Comparison of ENCODE assay signal across 8 mouse cellular contexts in the genomic region with DNA sequence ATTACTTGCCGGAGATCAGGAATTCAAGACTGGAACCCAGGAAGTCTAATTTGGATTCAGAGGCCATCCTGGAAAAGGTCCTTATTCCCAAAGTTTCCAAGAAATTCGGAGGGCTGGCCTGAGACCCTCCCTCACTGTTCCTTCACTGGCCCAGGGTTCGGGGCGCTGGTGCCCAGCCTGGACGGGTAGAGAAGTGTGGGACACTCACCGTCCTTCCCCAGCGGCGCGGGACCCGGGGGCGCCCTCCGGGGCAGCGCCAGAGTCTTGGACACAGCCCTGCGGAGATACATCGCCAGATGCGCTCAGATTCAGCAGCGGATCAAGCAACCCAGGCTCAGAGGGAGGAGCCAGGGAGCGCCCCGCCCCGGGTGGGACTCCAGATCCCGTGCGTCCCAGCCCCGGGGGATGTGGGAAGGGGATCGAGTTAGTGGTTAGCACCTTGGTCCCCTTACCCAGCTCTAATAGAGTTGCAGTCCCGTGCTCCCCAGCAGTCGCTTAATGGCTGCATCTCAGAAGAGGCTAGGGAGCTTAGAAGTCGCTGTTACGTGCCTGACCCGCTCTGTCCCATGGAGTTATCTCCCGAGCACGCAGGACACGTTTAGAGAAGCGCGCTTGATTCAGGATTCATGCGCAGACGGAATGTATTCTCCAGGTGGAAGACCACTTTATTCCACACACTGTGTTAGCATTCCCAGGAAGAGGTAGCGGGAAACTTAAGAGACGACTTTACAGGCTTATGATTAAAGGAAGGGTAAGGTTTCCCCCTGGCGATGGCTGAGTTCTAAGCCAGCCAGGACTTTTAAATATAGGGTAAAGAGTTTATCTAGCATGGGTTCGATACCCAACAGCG. TPM values are rescaled to one million over a fixed set of nuclear protein-coding genes. Genes with fewer than 3 reads are reported as not detected.
DNase-seq lines count a peak whose midpoint lies in the region; ATAC-seq and TF ChIP-seq lines count a peak whose summit lies in the region.

A gene (minus strand): TSS at position 520 of the 850 bp plus-strand sequence.

- peak within 1 kb of the TSS; percentile 56 for H3K4me3 ChIP-seq in heart, adult 2 months
- H3K4me3 ChIP-seq in lung, postnatal 0 days (ENCODE audit: low read depth, low read length) = peak within 1 kb of the TSS; percentile 46

- no peaks in the 10 kb centered on the region for H3K27me3 ChIP-seq in heart, adult 2 months (ENCODE audit: control insufficient read depth, insufficient read depth, low read length)
- H3K27me3 ChIP-seq in lung, postnatal 0 days (replicated peaks; ENCODE audit: insufficient read depth, low read length) = no peaks in the 10 kb centered on the region

- TF ChIP-seq POLR2A in heart, adult 2 months (IDR thresholded peaks at IDR 0.05; ENCODE audit: insufficient read depth, low read depth, low read length) = no peak

- no peaks in the 10 kb centered on the region for H3K36me3 ChIP-seq in heart, adult 2 months (ENCODE audit: control insufficient read depth, insufficient read depth, low read length)
- H3K36me3 ChIP-seq in lung, postnatal 0 days (ENCODE audit: insufficient read depth, low read length) = no peaks in the 10 kb centered on the region

- intact Hi-C loops in heart, adult 2 months (cut with DNase I) = loop anchor here (2.0 kb wide), 1 partner anchor 18 kb away; no protein-coding TSS in a partner anchor

- no peak for TF ChIP-seq EP300 in heart, adult 2 months (IDR thresholded peaks at IDR 0.05; ENCODE audit: insufficient read depth, low read depth, low read length)
- TF ChIP-seq EP300 in lung, postnatal 0 days (IDR thresholded peaks at IDR 0.05) = no peak

- DNase-seq in right cerebral cortex, postnatal 14 days = peak; percentile 23
- no peak for DNase-seq in right cerebral cortex, postnatal 36 days (ENCODE audit: low spot score in 2 of 2)
- peak; percentile 89 for DNase-seq in embryo, embryonic 9.5 days (ENCODE audit: extremely low spot score)
- peak; percentile 76 to 84 for DNase-seq in heart, adult 2 months
- peak; percentile 73 for DNase-seq in kidney, adult 18-20 months
- DNase-seq in lung, postnatal 0 days (ENCODE audit: low spot score) = peak; percentile 49
- DNase-seq in ovary, adult 18-20 months (ENCODE audit: low spot score) = peak; percentile 79
- DNase-seq in urinary bladder, postnatal 14 days (ENCODE audit: low spot score) = peak; percentile 67

- no peaks in the 10 kb centered on the region for H3K79me2 ChIP-seq in heart, adult 2 months (replicated peaks; ENCODE audit: control insufficient read depth, insufficient read depth, low read length)

- H3K4me2 ChIP-seq in lung, postnatal 0 days (replicated peaks; ENCODE audit: low read depth, low read length) = peak within 1 kb of the TSS; percentile 69

- peak; percentile 81 for ATAC-seq in lung, postnatal 0 days

- H3K27ac ChIP-seq in heart, adult 2 months = 0 out of 2 replicates have a peak within 1 kb of the TSS, but pooled peaks have one; percentile 2
- no peak within 1 kb of the TSS for H3K27ac ChIP-seq in lung, postnatal 0 days (ENCODE audit: low read length)

- TF ChIP-seq CTCF in heart, adult 2 months (IDR thresholded peaks at IDR 0.05) = peak; percentile 65
- TF ChIP-seq CTCF in lung, postnatal 0 days (IDR thresholded peaks at IDR 0.05) = peak; percentile 58

- H3K9me3 ChIP-seq in lung, postnatal 0 days (ENCODE audit: low read length) = no peaks in the 10 kb centered on the region

- 3% methylated on average over 41 of the region's 41 CpGs for WGBS in heart, adult 2 months
- 1% methylated on average over 41 of the region's 41 CpGs for WGBS in lung, postnatal 0 days

- peak within 1 kb of the TSS; percentile 12 for H3K9ac ChIP-seq in heart, adult 2 months (ENCODE audit: low read depth, low read length)
- H3K9ac ChIP-seq in lung, postnatal 0 days (replicated peaks; ENCODE audit: low read depth) = no peak within 1 kb of the TSS

- no peaks in the 10 kb centered on the region for H3K4me1 ChIP-seq in heart, adult 2 months (ENCODE audit: control insufficient read depth, insufficient read depth, low read length)
- H3K4me1 ChIP-seq in lung, postnatal 0 days (ENCODE audit: insufficient read depth, low read depth, low read length) = no peaks in the 10 kb centered on the region

RNA-seq across cellular contexts. Expression of the gene that starts here (rescaled TPM):
- under 1 TPM in 1 of 2 experiments, not detected in 1; 0.70 TPM for total RNA-seq in heart, adult 2 months (2021)
- polyA plus RNA-seq in heart, adult 2 months (2012; rRNA removed) = 0.12 and 0.41 TPM in 2 replicates
- polyA plus RNA-seq in lung, postnatal 0 days (2015; fragmentation: Nextera tagmentation; extraction: Ambion mirVana) = not detected in 2 replicates

Comparison
In these comparisons a context has a peak if more than half of its experiments do, and no peak if none do; other contexts are left out.
1. DNase-seq: peak in right cerebral cortex, postnatal 14 days (single experiment), embryo, embryonic 9.5 days (single experiment), kidney, adult 18-20 months (single experiment), ovary, adult 18-20 months (single experiment) and urinary bladder, postnatal 14 days (single experiment); none in right cerebral cortex, postnatal 36 days (0 of 2).
2. Peak in DNase-seq, H3K4me3 ChIP-seq, H3K27ac ChIP-seq and H3K9ac ChIP-seq in heart, adult 2 months; RNA of the gene not detected or under 1 TPM.
3. Peak in DNase-seq, ATAC-seq, H3K4me3 ChIP-seq and H3K4me2 ChIP-seq in lung, postnatal 0 days; RNA of the gene not detected or under 1 TPM.